Mouse (Mus musculus): ENCODE data around the gene Hs3st3a1. TPM values are rescaled to one million over a fixed set of nuclear protein-coding genes. Genes with fewer than 3 reads are reported as not detected.

Hs3st3a1 gene
- total RNA-seq (2012; rRNA removed) = not detected in 2 replicates
- polyA plus RNA-seq (2012; ENCODE audit: insufficient read depth in 1 of 2, insufficient read length in 2 of 2, low read depth in 1 of 2, low replicate concordance in 2 of 2, missing spikeins in 1 of 2) = under 1 TPM in 1 of 2 experiments, not detected in 1; 0.03 TPM

- no peak for DNase-seq (ENCODE audit: low read depth, low spot score)
- H3K79me2 ChIP-seq (ENCODE audit: control insufficient read depth, insufficient read depth, low read length, poor library complexity) = no peaks in the 10 kb centered on the region
- no peak within 1 kb of the TSS for H3K27ac ChIP-seq (ENCODE audit: control insufficient read depth, low read depth, low read length)
- no peak within 1 kb of the TSS for H3K4me3 ChIP-seq (ENCODE audit: control insufficient read depth in 1 of 2, insufficient read depth in 1 of 2, low read depth in 2 of 2, low read length in 2 of 2)
- TF ChIP-seq CHD2 (IDR thresholded peaks at IDR 0.05; ENCODE audit: low read length) (no peak), NRF1 (IDR thresholded peaks at IDR 0.05; ENCODE audit: insufficient read depth, low read depth, low read length, poor library complexity, severe bottlenecking) (no peak), USF2 (IDR thresholded peaks at IDR 0.05; ENCODE audit: borderline replicate concordance in 1 of 2, insufficient read depth in 1 of 2, low read depth in 1 of 2, low read length in 2 of 2) (no peak), SMC3 (IDR thresholded peaks at IDR 0.05; ENCODE audit: low read depth, low read length) (no peak), KAT2A (conservative IDR thresholded peaks at IDR 0.05; ENCODE audit: low read depth, low read length) (no peak), HCFC1 (IDR thresholded peaks at IDR 0.05; ENCODE audit: low read depth, low read length) (no peak), JUND (IDR thresholded peaks at IDR 0.05; ENCODE audit: low read depth, low read length) (no peak), ZNF384 (IDR thresholded peaks at IDR 0.05; ENCODE audit: low read depth, low read length) (no peak)
- no peaks in the 10 kb centered on the region for H3K4me1 ChIP-seq (ENCODE audit: control insufficient read depth in 1 of 2, insufficient read depth in 2 of 2, low read length in 2 of 2)
- no peaks in the 10 kb centered on the region for H3K36me3 ChIP-seq (ENCODE audit: control insufficient read depth in 1 of 2, insufficient read depth in 2 of 2, low read length in 2 of 2)
- H3K9ac ChIP-seq (ENCODE audit: control insufficient read depth, low read depth, low read length, poor library complexity, severe bottlenecking) = no peak within 1 kb of the TSS
- no peaks in the 10 kb centered on the region for H3K27me3 ChIP-seq (ENCODE audit: control insufficient read depth in 1 of 2, insufficient read depth in 2 of 2, low read length in 2 of 2)
- no peaks in the 10 kb centered on the region; the same call in 1 of the 2 replicates for H3K9me3 ChIP-seq (replicated peaks; ENCODE audit: insufficient read depth, low read length)
Observed at GRCm38 (mm10) chr11:64434611-64435545, at the start of gene Hs3st3a1. Gene Hs3st3a1 (plus strand): TSS chr11:64435332.

GRCm38 (mm10) chr11:64386333-64386732, 48.8 kb upstream of the Hs3st3a1 start:
- Histone ChIP-seq H3K79me2 (ENCODE audit: control insufficient read depth, insufficient read depth, low read length, poor library complexity) (no peaks in the 10 kb centered on the region), H3K4me3 (ENCODE audit: control insufficient read depth in 1 of 2, insufficient read depth in 1 of 2, low read depth in 2 of 2, low read length in 2 of 2) (no peak overlapping the region), H3K27ac (ENCODE audit: control insufficient read depth, low read depth, low read length) (no peak overlapping the region), H3K27me3 (ENCODE audit: control insufficient read depth in 1 of 2, insufficient read depth in 2 of 2, low read length in 2 of 2) (no peaks in the 10 kb centered on the region), H3K4me1 (ENCODE audit: control insufficient read depth in 1 of 2, insufficient read depth in 2 of 2, low read length in 2 of 2) (no peaks in the 10 kb centered on the region), H3K9me3 (replicated peaks; ENCODE audit: insufficient read depth, low read length) (no peaks in the 10 kb centered on the region), H3K36me3 (ENCODE audit: control insufficient read depth in 1 of 2, insufficient read depth in 2 of 2, low read length in 2 of 2) (no peaks in the 10 kb centered on the region), H3K9ac (ENCODE audit: control insufficient read depth, low read depth, low read length, poor library complexity, severe bottlenecking) (no peak overlapping the region)
- TF ChIP-seq UBTF (IDR thresholded peaks at IDR 0.05; ENCODE audit: borderline replicate concordance, insufficient read depth, low read depth, low read length) (no peak), SMC3 (IDR thresholded peaks at IDR 0.05; ENCODE audit: low read depth, low read length) (no peak), MAFK (IDR thresholded peaks at IDR 0.05; ENCODE audit: borderline replicate concordance, low read depth, low read length) (no peak), ZNF384 (IDR thresholded peaks at IDR 0.05; ENCODE audit: low read depth, low read length) (no peak), HCFC1 (IDR thresholded peaks at IDR 0.05; ENCODE audit: low read depth, low read length) (no peak), E2F4 (IDR thresholded peaks at IDR 0.05; ENCODE audit: borderline replicate concordance, low read depth, low read length) (no peak), ZC3H11A (IDR thresholded peaks at IDR 0.05; ENCODE audit: low read depth, low read length) (no peak), SIN3A (IDR thresholded peaks at IDR 0.05; ENCODE audit: low read length) (no peak), MXI1 (IDR thresholded peaks at IDR 0.05; ENCODE audit: low read depth, low read length) (no peak), MYC (IDR thresholded peaks at IDR 0.05; ENCODE audit: low read depth, low read length) (no peak)
- DNase-seq (ENCODE audit: low read depth, low spot score) = no peak

All from MEL (cell line).